Mouse (Mus musculus) erythroblast, embryonic 14.5 days (primary cell): ENCODE measurements around the gene Lpcat4.

Source experiments
- GATA1 ChIP-seq: IDR thresholded peaks from 2 replicates; pipeline ENCODE4 v1.6.1; 2012; ENCODE audit warnings: low read length, inconsistent platforms, mixed read lengths
- TAL1 ChIP-seq: IDR thresholded peaks from 3 replicates; pipeline ENCODE4 v1.6.1; 2012; ENCODE audit warnings: low read length, inconsistent platforms, mixed read lengths

DNA sequence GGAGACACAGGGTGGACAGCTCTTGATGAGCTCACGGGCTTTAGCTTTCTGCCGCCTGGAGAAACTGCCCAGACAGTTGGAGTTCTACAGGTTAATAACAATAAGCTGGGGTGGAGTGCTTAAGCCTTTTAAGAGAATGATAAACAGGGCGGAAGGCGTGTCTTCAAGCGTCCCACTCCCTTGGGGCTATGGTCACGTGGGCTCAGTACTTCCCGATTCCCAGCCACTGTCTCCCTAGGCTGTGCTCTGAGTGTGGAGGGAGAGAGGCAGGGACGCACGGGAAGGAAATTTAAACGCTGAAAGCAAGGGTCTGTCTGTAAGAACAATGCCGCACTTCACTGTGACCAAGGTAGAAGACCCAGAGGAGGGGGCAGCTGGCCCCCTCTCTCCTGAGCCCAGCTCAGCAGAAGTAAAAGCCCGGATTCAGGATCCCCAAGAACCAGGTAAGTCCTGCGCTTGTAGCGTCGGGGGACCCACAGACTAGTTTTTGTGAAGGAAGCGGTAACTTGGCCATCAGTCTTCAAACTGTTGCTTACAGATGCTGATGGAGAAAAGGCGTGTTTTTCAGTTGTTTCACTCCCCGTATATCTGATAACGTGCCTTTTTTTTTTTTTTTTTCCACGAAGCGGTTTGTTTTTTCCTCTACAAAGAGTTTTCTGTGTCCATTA, 45.2 kb downstream of the Lpcat4 start:
- TF ChIP-seq GATA1 = no peak
- TF ChIP-seq TAL1 = no peak
